Mouse (Mus musculus) left cerebral cortex, postnatal 14 days (tissue): ENCODE data around the gene Wasf1. TPM values are rescaled to one million over a fixed set of nuclear protein-coding genes. Genes with fewer than 3 reads are reported as not detected.
A peak's percentile ranks its signal among the peaks of the same experiment; 100 is the strongest.

Experiments
- DNase-seq, 2 experiments: peaks; one replicate each; pipeline ENCODE4 v3.0.0; 2021 to 2022; ENCODE audit warnings: low spot score in 2 of 2, mixed read lengths in 1 of 2
- intact Hi-C: fragments of 180-260 bp; cut with DNase I; formaldehyde crosslinking; loops from one replicate; pipeline ENCODE4 v1.15.1; 2025
- long read RNA-seq, 2 experiments: library from polyadenylated mRNA; stranded (forward); transcript quantifications; one replicate each; pipeline ENCODE4 v2.0.0; 2021
- total RNA-seq, 2 experiments: library from RNA; stranded (reverse); gene quantifications; 2 replicates each; pipeline ENCODE4 v1.2.3; 2021

The Wasf1 gene
- 100 to 1,000 TPM; 327 to 340 TPM for total RNA-seq
- long read RNA-seq, experiment 1, transcript Wasf1-202 (9 exons, 2,719 nt) = major isoform, 132 of 229 reads
- long read RNA-seq, experiment 1, transcript Wasf1-201 (9 exons, 2,609 nt) = minor isoform, 27 of 229 reads
- long read RNA-seq, experiment 1, partial matches to known transcripts = 35 of 229 reads
- long read RNA-seq, experiment 1, other reads (novel, unspliced or antisense) = 35 of 229 reads
- long read RNA-seq, experiment 2, transcript Wasf1-201 (9 exons, 2,609 nt) = minor isoform, 24 of 219 reads
- long read RNA-seq, experiment 2, transcript Wasf1-202 (9 exons, 2,719 nt) = major isoform, 138 of 219 reads
- long read RNA-seq, experiment 2, partial matches to known transcripts = 31 of 219 reads
- long read RNA-seq, experiment 2, other reads (novel, unspliced or antisense) = 26 of 219 reads

DNA sequence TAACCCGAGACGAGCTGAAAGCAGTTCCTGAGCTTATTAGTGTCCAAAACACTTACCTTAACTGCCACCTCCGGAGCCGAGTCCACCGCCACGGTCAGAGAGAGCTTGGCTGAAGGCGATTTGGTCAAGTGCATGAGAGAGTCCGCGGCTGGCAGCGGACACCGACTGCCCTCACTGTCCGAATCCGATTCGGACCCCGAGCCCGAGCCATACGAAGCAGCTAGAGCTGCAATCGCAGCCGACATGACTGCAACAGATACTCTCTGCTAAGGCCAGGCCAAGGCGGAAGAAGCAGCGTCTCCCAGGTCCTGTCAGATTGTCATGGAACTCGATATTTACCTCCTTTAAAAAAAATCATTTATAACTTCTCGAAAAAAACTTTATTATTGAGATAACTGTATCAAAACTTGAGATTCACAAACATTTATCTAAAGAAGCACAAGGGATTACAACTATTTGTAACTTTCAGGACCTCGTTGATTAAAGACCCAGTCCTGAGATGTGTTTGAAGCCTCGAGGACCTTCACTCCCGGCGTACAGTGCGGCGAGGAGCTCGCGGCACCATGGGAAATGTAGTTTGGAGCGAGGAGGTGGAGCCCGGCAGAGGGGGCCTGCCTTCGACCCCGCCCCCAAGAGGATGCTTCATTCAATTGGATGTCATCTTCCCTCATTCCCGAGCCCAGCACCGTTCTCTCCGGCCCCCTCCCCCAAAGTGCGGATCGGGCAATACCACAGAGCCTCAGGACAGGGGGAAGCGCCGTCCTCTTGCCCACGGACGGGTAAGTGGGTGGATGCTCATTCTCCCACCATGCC lies at the start of gene Wasf1, which contains the start of gene Cdc40:
Gene Wasf1 (plus strand): TSS at position 645 of the 813 bp plus-strand sequence.
Gene Cdc40 (minus strand): TSS at position 481 of the 813 bp plus-strand sequence.
- intact Hi-C loops = loop anchor here (2.0 to 5.0 kb wide), 4 partner anchors 41 to 231 kb away; partner anchors contain the start of gene Mettl24
- DNase-seq = peak; percentile 98 to 99

DNA sequence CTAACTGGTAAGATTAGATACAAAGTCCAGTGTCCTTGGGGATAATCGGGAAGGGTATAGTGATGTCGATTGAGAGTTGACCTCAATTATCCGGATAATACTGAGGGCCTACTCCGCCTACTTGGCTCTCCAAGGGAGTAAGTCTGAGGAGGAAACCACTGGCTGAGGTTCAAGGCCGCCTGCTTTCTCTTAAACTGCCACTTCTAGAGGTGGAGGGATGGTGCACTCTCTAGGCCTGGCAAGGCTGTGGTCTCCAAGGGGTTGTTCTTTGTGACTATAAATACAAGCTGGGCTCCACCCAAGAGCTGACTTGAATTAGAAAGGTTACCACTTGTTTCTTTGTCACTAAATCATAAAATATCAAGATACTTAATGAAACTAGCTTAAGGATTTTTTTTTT lies 43.2 kb upstream of the Wasf1 start:
- intact Hi-C loops = loop anchor here (5.0 kb wide), 2 partner anchors 42 to 158 kb away; partner anchors contain the start of genes Cdc40, Mettl24 and Wasf1
- no peak for DNase-seq

DNA sequence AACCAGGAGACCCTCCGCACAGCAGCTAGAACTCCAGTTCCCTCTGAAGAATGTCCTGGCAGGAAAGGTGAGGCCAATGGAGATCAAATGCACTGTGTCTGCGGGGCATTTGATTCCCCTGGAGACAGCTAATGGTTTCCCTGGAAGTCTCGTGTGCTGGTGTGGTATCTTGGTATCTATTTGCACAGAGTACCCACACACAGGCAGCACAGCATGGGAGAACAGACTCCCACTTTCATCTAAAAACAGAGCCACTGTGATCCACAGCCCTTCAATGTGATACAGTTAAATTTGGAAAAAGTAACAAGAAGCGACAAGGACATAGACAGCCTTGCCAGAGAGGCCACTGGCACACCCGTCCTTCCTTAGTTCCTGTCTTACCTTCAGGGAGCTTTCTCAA lies 39.4 kb upstream of the Wasf1 start:
- intact Hi-C loops = loop anchor here (5.0 kb wide), 2 partner anchors 38 to 162 kb away; partner anchors contain the start of genes Cdc40, Mettl24 and Wasf1
- DNase-seq = peak in 1 of 2 experiments; percentile 73

DNA sequence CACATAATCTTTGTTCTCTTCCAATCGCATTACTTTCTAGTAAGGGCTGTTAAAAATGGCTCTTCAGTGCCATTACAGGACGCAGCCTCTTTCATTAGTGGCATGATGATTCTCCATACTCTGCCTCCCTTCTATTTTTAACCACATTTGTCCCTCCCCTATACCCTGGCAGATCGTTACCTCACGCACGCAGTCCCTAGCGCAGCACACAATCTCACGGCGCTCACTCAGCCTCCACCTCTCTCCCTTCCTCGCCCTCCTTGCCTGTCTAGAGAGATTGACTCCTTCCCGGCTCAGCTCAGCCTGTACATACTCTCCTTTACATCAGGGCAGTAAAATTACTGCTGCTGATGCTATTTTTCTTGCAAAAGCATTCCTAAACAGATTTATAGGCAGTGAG lies 38.7 kb upstream of the Wasf1 start:
- peak in 1 of 2 experiments; percentile 23 for DNase-seq
- intact Hi-C loops = loop anchor here (5.0 kb wide), 2 partner anchors 38 to 162 kb away; partner anchors contain the start of genes Cdc40, Mettl24 and Wasf1

DNA sequence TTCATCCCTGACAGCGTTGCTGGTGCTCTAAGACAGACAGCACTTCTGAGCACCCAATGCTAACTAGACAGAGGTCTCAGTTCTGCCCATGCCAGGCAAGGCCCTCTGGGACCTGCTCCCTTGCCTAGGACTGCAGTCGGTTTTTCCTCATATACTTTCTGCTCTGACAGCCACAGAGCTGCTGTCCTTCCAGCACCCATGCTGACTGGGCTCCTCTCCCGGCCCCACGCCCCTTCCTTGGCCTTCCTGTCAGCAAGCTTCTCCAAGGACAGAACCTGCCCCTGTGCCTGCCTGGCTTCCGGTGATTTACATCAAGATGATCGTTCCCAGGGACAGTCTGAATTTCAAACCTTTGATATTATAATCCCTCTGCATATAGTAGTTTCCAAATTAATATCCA lies 37.6 kb upstream of the Wasf1 start:
- intact Hi-C loops = no loop called here
- DNase-seq = no peak

DNA sequence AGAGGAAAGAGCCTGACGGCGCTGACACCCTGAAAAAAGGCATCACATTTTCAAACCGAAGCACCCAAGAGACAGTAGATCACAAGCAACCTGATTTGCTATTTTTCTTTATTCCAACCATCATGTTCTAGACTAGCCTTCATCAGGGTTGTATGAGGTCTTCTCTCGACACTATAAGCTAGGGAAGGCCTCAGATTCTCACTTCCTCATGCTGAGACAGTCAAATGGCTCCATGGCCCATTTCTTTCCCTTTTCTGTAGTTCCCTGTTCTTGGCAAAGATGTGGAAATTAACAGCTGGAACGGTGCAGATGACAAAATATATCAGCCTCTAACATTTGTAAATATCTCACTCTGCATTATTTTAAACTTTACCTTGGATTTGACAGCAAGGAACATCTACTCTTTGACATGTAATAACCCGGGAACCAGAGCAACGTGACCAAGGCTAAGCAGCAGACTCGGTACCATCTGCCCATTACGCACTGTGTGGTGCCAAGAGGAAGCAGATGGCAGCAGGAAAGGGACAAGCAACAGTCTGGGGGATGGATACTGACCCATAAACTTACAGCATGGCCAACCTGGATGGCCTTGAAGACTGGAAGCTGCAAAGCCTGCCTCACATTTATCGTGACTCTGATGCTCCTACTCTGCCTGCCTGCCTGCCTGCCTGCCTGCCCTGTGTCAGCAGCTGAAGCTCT lies 36.0 kb upstream of the Wasf1 start:
- intact Hi-C loops = no loop called here
- DNase-seq = no peak

DNA sequence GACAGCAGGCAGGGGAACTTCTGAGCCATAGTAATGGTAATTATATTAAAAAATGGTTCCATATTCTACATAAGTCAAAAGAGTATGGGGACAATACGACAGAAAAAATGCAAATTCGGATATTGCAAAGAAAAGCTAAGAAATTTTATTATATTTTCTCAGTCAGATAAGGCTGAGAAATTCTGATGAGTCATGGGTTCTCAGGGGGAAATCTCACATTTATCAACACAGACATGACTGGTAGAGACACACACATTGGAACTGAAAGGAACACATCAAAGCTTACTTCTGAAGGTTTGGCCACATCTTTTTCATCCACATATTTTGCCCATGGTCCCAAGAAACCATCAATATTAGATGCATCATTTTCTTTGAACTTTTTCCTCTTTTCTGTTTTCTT lies 32.6 kb upstream of the Wasf1 start:
- no peak for DNase-seq
- intact Hi-C loops = no loop called here

DNA sequence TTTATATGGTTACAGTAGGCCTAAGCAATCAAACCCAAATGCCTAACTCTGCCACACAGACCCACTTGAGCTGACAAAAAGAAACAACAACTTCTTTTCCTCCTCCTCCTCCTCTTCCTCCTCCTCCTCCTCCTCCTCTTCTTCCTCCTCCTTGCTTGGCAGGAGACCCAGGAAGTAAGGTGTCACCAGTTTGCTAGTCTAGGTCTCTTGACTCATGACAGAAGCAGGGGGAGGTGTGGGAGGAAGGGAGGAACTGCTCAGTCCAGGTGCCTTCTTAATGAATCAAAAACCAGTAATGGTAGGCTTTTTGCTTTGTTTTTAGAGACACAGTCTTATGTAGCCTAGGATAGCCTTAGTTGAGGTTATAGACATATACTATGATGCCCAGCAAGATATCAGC lies 32.1 kb upstream of the Wasf1 start:
- DNase-seq = no peak
- intact Hi-C loops = no loop called here

DNA sequence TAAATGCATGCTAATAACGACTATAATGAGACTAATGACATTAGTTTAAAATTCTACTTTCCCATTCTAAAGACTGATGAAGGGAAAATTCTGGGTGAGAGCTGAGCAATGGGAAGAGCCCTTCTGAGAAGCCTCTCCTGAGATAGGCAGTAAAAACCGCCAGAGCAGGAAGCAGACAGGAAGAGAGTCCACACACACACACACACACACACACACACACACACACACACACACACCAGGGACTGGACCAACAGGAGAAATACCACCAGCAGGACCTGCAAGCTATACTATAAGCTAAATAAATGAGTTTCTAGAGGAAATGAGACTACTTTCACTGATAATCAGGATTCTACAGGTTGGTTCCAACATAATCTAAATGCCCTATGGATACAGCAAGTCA lies 27.7 kb upstream of the Wasf1 start:
- no peak for DNase-seq
- intact Hi-C loops = no loop called here

DNA sequence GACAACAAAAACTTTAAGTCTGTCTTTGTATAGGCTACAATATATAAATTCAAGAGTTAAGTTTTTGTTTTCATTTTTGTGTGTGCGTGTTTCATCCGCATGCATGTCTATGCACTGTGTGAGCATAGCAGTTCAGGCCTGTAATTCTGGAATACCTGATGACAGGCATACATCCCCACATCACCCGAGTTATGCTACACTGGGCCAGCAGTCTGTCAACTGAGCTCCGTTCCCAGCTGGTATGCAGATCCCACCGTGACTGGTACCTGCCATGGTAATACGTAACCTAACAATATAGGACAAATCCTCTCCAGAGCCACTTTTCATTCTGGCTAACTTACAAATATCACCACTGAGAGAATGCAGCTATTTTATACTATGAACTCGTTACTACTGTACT lies 26.6 kb upstream of the Wasf1 start:
- DNase-seq = no peak
- intact Hi-C loops = no loop called here

DNA sequence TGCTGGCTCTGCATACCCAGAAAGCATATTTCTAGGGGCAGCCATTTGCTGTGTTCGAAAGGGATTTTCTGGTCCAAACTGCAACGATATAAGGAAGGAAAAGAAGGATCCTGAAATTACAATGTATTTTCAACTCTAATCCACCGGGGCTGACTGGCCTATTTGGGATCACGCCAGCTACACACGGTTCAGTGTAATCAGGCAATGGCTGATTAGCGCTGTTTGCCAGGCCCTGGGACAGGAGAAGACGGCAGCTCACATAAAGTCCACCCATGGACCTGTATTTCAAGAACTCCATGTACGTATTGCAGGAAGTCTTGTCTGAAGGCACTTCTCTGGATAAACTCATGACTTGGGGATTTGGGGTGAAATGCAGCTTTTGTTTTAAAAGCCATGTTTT lies 25.7 kb upstream of the Wasf1 start:
- no peak for DNase-seq
- intact Hi-C loops = no loop called here

DNA sequence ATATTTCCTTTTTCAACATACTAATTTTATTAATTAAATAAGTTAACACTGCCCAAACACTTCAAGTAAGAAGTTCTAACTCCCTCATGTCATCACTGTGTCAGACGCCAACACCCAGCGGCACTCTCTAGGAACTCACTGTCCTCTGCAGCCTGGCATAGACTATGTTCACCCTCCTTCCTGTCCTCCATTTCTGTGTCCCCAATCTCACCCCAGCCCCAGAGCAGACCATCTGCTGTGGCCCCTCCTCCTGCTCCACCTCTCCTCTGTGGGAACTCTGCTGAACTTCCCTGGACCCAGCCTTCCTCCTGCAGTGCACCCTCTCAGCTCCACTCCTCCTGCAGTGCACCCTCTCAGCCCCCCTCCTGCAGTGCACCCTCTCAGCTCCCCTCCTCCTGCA lies 15.2 kb upstream of the Wasf1 start:
- no peak for DNase-seq
- intact Hi-C loops = no loop called here

DNA sequence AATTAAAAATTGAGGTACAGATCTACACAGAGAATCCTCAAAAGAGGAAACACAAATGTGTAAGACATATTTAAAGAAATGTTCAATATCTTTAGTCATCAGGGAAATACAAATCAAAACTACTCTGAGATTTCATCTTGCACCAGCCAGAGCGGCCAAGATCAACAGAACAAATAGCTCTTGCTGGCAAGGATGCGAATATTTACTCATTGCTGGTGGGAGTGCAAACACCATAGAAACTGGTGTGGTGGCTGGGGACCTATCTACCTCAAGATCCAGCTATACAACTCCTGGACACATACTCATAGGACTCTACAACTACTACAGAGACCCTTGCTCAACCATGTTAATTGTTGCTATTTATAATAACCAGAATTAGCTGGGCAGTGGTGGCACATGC lies 12.0 kb upstream of the Wasf1 start:
- DNase-seq = no peak
- intact Hi-C loops = no loop called here

DNA sequence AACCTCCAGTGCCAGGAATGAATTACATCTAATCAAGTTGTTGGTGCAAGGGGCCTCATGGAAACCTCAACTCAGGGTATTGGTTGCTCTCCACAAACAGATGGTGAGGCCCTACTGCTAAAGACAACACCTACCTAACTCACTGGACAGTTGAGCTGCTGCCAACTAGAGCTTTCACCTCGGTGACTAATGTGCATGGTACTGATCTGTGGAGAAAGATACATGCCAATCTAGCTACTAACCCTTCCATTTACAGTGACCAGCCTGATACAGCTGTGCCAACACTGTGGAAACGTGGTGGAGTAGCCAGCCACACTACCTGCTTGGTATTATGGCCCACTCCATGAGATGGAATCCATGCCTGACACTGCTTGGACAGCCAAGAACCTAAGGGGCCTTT lies 11.2 kb upstream of the Wasf1 start:
- DNase-seq = no peak
- intact Hi-C loops = no loop called here

DNA sequence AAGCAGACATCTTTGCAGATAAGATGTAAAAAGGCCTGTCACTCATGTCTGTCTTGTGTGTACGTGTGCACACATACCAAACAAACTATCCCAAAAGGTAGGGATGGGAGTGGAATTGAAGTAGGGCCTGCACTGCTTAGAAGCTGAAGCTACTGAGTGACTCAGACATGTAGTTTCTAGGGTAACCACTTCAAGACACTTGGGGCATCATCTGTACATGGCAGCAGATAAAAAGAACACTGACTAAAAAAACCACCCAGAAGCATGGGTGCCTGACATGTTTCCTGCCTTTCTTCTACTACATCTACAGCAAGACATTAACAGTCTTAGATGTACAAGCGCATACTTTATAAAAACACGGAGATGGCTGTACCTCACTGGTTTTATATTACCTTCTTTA lies 5.0 kb upstream of the Wasf1 start:
- no peak for DNase-seq
- intact Hi-C loops = no loop called here

DNA sequence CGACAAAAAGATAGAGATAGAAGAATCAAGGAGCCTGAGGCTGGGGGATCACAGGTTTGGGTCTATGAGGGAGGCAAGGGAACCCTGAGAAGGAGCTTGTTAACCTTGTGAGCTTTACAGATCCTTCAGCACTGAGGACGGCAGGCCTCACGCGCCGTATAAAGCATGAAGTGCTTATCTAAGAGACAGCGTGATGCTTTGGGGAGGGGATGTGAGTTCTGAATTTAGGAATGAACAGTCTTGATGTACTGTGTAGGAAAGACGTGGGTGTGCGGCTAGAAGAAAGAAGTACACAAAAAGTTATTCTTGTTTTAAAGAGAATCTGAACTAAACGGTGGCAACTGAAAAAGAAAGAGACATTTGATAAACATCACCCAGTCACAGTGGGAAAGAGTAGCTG lies 3.3 kb upstream of the Wasf1 start:
- intact Hi-C loops = loop anchor here (5.0 kb wide), 3 partner anchors 38 to 228 kb away; no protein-coding TSS in a partner anchor

DNA sequence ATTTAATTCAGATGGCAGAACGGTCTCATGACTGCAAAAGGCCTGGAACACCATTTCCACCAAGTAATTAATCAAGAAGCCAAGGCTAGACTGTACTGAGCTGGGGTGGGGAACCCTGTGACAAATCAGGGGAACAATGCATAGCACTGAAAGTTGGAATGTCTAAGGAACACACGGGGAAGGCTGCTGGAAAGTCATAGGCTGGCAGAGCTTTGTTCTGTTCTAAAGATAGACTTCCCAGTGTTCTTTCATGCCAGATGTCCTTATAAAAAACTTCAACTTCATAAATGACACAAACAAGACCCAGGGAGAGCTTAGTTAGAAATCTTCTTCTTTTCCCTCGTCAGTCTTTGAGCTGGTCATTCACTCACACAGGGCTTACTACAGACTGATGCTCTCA lies 2.0 kb upstream of the Wasf1 start:
- no peak for DNase-seq
- intact Hi-C loops = loop anchor here (5.0 kb wide), 3 partner anchors 39 to 229 kb away; no protein-coding TSS in a partner anchor

More for the DNA sequence above, 3.3 kb upstream of the Wasf1 start:
- DNase-seq = peak in 1 of 2 experiments; percentile 52

DNA sequence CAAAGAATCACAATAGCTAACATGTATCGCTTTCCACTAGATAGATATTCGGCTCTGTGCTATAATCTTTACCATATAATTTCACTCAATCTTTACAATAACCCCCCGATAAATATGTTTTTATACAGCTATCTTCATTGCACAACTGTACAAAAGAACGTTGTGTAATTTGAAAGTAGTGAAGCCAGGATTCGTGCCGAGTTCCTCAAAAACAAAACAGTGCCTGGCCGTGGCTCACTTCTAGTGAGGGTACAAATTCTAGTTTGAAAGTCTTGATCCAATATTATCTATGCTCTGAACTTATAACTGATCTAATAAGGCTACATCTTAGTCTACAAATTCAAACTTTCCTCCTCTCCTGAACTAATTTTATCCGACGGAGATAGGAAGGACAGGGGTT lies 942 bp upstream of the Wasf1 start:
- intact Hi-C loops = loop anchor here (2.0 to 5.0 kb wide), 4 partner anchors 40 to 230 kb away; partner anchors contain the start of gene Mettl24
- DNase-seq = no peak

DNA sequence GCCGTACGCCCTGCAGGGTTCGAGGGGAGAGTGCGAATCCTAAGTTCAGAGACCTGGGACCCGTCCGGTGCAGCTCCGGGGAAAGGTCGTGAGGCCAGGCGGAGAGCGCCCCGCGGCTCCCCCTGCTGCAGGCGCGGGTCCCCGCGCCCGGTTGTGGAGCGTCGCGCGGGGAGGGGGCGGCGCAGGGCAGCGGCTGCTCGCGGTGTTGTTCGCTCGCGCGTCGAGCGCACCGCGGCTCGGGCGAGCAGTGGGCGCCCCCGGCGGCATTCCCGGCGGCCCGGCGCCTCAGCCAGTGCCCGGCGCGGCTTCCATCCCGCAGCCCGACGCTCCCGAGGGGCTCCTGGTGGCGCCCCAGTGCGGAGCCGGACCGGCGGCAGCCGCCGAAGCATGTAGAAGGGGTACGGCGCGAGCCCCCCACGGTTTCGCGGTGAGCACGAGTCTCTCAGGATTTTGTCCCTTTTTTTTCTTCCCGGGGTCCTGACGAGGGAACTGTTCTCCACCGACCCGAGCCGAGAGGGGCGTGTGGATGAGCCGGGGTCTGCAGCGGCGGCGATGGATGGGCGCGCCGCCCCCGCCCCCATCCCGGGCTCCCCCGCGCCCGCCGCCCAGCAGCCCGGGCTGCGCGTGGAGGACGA lies 486 bp downstream of the Wasf1 start:
- DNase-seq = no peak
- intact Hi-C loops = loop anchor here (2.0 to 5.0 kb wide), 4 partner anchors 41 to 231 kb away; partner anchors contain the start of gene Mettl24
